Mouse (Mus musculus) bone marrow, adult 2 months (tissue): ENCODE measurements at regions not wholly inside any gene's neighbourhood (a gene's known extent, or its start where the extent isn't known, plus 50 kb on each side); places are given as distances from the start of the nearest gene placed in this dataset.

Experiments used
- CTCF ChIP-seq: fragments of 200-500 bp; IDR thresholded peaks from 2 replicates; pipeline ENCODE4 v1.5.1; 2011; ENCODE audit warnings: low read length, control low read depth; ENCODE audit not compliant: control insufficient read depth, insufficient read depth
- POLR2A ChIP-seq: fragments of 200-500 bp; IDR thresholded peaks from 2 replicates; pipeline ENCODE4 v1.6.1; 2011; ENCODE audit warnings: low read depth, mild to moderate bottlenecking, control low read depth, low read length, borderline replicate concordance; ENCODE audit not compliant: control insufficient read depth

DNA sequence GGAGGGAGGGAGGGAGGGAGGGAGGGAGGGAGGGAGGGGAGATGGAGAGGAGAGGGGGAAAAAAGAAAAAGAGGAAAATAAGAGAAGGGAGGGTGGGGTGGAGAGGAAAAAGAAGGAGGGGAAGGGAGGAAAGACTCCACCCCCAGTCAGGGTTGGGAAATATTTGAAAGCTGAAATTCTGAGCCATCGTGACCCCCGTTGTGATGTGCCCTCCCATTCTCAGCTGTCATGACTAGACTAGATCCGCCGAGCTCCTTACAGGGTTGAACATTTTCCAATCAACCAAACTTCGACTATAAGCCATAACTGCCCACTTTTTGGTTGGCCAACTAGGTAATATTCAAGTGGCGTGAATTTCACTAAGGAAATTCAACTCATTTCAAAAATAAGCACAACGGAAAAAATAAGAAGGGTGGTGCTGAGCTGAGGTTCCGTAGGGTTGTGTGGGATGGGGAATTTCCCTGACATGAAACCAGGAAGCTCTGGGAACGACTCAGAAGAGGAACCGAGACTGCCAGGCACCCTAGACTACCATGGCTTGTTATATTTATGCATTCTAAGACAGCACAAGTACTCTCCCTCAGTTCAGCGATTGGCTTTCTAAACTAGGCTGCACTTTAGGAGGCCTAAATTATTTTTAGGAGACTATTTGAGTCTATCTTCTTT is 234.4 kb downstream of the Epha4 start:
- TF ChIP-seq POLR2A, result no peak
- no peak for TF ChIP-seq CTCF
